Mouse (Mus musculus) neural tube, embryonic 10.5 days (tissue): ENCODE data around the gene Celf3.

Source experiments
- DNase-seq: peaks from one replicate; pipeline ENCODE4 v3.0.0-alpha.2; 2017; ENCODE audit warnings: low spot score; ENCODE audit errors: extremely low spot score

Gene Celf3

DNA sequence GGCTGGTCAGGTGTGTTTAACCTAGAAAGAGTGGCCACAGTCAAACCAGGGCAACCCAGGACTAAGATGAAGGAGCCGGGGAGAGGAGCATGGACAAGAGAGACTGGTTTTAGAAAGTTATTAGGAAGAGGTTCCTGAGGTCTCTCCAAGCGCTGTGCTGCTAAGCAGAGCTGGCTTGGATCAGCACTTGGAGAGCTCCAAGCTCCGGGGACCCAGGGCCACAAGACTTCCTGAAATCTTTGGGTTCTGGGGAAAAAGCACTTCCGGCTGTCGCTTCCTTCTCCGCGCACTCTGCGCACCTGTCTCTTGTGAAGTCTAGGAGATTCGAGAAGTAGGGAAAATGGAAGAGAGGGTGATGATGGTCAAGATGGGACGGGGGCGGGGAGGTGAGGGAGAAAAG, 1.5 kb downstream of the Celf3 start:
- DNase-seq: peak; percentile 37

DNA sequence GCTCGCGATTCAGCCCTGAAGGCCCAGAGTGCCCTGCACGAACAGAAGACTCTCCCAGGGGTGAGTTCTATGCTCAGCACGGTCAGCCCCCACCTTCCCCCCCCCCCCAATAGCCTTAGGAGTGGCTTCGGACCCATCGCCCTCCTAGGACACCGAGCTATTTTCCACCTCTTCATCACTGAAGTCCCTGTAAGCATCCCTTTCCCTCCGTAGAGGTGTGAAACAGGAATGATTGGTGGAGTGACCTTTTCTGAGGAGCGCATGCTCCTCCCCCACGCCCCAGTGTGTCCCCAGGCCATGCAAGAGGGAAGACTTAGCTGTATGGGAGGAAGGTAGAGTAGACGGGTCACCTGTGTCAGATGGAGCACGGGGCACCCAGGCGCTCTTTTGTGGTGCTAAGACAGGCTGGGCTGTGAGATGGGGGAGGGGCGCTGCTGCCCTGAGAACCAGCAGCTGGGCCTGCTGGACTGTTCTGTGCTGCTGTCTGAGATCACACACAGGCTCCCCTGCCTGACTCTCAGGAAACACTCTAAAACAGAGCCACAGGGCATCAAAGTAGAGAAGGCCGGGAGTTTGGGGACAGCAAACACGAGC, 2.3 kb downstream of the Celf3 start, which contains the start of gene Riiad1:
Riiad1 (minus strand) TSS at position 51 of the 594 bp plus-strand sequence.
- no peak for DNase-seq

DNA sequence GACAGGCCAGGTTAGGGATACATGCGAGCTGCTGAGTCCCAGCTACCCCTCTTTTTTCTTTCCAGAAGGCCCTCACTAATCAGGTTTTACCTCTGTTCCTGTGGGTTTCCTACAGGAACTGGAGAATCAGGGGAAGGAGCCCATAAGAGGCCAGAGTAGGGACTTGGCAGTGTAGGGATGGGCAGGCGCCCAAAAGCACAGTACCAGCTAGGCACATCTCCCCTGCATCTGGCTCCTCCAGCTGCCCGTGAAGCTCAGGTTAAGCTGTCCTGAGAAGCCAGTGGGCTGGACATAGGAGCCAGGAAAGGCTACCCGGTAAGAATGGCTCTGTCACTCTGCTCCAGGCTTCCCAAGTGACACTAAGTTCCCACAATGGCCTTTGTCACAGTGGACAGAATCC, 3.3 kb downstream of the Celf3 start:
- no peak for DNase-seq

DNA sequence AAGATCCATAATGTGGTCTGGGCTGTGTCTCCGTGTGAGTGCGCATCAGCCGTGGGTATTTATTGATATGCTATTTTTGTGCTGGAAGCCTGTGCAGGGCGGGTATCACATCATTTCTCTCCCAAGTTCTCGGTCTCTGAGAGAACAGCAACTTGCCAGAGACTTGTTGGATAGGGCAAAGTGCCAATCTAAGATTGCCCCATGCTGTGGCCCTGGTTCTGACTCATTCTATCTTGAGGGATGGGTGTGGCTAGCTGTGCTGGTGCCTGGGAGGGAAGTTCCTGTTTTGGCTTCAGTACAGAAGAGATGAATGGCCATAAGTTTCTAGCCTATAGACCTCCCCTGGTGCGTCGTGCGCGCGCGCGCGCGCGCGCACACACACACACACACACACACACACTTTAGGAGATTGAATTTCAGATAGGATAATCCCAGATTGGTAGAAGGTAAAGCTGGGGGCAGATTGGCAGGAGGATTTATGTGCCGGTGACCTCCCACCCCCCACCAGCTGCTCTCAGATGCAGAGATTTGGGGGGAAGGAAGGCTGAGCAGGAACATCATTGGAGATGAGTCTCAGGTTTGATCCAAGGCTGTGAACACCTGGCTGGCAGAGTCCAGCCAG, 4.8 kb downstream of the Celf3 start:
- DNase-seq: no peak

DNA sequence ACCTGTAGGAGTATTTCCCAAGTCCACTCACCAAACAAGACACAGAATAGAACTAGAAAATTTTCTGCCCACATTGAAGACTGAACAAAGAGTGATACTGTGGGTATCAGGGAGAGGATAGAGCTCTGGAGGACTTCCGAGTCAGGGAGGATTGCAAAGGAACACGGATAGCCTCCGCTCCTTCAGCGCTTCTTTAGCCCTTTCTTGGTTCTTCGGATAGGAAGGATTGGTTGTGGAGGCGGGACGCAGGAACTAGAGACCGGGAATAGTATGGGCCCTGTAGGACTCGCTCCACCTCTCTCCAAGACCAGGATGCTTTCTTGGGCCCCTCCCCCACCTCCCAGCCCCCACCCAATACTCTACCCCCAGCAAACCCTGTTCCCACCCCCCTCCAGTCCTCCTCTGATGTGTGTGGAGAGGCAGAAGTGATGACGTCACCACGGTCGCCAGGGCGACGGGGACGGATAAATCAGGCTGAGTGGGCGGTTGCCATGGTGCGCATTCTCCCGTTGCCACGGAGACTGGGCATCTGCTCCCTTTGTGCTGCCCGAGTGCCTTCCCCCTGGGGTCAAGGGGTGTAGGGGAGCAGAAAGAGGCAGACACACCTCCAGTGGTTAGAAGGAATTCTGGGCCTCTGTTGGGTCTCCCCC, 5.8 kb downstream of the Celf3 start:
- DNase-seq: peak; percentile 92

DNA sequence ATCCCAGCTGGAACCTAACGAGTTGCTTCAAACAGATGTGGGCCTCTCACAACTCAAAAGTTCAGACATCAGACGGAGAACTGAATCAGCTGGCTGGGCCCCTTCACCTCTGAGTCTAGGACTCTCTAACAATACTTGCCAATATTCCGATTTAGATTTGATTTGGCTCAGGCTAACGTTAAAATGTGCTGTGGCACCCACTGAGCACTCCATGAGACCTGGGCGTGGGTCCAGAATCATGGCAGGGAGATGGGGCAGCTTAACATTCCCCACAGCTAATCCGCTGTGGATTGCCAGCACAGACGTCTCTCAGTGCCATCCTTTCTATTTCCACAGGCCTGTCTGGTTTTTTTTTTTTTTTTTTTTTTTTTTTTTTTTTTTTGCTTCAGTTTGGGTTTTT, 7.8 kb downstream of the Celf3 start:
- DNase-seq: no peak

DNA sequence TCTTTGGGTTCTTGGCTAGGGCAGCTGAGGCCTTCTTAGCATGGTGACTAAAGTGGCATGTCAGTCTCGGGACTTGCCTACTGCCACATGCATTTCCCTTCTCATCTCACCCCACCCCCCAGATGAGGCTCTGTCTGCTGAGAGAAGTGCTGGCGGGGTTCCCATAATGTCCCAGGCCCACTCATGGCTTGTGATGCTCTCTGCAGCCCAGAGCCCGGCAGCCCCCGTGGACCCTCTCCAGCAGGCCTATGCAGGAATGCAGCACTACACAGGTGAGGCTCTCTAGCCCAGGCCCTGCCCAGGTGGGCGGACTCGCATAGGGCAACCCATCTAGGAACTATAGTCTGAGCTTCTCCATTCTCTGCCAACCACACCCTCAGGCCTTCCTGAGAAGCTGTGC, 9.5 kb downstream of the Celf3 start:
- DNase-seq: no peak

DNA sequence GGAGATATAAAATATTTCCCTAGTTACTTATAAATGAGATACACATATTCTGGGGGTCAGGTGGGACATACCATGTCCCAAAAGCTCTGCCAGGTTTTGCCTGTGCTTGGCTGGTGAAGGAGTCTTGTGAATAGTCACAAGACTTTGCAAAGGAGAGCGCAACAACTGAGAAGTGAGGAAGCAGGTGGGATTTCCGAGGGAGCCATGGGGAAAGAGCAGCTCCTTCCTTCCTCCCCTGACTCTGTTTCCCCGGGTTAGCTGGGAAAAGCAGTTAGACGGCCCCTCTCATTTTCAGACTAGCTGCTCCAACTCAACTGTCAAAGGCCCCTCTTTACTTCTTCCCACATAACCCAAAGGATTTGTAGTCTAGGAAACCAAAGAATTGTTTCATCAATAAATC, 19.1 kb downstream of the Celf3 start:
- DNase-seq: no peak

DNA sequence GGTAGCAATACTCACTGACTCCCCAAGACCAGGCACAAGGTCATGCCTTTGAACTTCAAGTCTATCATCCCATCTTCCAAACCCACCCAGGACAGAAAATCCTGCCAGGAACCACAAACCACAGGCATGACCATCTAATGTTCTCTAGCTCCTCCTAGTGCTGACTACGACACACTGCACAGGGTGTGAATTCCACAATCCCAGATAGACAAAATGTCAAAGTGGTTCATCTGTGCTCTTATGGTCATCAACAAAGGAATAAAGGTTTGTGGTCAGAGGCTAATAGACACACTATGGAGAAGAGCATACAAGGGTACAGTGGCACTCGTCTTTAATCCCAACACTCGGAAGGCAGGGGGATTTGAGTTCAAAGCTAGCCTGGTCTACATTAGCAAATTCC, 24.1 kb downstream of the Celf3 start:
- no peak for DNase-seq

DNA sequence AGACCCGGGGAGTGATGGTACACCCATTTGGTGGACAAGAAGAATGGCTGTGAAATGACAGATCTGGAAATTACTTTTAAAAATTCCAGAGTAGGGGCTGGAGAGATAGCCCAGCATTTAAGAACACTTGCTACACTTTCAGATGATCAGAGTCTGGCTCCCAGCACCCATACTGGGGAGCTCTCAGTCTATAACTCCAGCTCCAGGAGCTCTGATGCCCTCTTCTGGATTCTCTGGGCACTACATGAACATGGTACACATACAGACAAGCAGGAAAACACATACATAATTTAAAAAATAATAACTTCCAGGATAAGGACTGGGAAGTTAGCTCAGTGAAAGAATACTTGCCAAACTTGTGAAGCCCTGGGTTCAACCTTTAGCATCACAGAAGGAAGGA, 28.6 kb downstream of the Celf3 start:
- no peak for DNase-seq

DNA sequence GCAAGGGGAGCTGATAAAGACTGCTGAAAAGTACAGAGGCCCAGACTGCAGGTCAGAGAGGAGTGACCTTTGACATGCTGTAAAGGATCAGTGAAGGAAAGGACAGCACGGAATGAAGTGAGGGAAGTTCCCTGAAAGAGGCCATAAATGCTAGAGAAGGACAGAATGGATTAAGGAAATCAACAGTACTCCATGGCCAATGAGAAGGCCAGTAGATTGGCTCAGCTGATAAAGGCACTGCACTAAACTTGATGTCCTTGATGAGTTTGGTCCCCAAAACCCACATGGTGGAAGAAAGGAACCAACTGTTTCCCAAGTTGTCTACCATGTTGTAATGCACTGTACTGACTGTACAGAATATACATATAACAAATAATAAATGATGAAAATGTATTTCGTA, 48.6 kb downstream of the Celf3 start:
- DNase-seq: no peak

DNA sequence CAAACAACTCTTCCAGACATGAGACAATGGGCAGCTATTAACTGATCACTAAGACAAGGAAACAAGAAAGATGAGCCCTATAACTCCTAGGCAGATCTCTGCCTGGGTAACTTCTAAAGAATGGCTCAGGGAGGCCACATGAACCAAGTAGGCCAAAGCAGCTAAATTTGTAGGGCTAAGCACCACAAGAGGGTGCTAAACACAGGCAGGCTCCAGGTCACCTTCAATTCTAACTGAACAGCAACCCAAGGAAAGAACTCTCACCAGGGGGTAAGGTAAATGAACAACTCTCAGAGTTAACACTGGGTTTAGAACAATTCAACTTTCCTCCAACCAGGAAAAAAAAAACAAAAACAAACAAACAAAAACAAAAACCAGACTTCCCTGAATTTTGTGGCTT, 55.9 kb downstream of the Celf3 start:
- DNase-seq: no peak

DNA sequence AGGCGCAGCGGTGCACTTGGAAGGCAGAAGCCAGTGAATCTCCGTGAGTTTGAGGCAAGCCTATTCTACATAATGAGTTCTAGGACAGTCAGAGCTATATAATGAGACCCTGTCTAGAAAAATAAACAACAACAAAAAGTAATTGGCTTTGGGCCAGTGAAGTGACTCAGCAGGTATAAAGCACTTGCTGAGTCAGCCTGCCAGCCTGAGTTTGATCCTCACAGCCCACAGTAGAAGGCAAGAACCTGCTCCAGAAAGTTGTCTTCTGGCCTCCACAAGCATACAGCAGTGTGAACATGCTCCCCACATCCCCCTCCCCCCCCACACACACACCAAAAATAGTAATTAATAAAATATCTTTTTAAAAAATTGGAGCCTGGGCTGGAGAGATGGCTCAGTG, 59.1 kb downstream of the Celf3 start:
- DNase-seq: no peak
